Mouse (Mus musculus) embryo, embryonic 10.5 days (tissue): ENCODE results near the gene Olfr1136.

ENCODE experiments used
- DNase-seq: peaks from one replicate; pipeline ENCODE4 v3.0.0-alpha.2; 2015; ENCODE audit warnings: low spot score

The Olfr1136 gene

DNA sequence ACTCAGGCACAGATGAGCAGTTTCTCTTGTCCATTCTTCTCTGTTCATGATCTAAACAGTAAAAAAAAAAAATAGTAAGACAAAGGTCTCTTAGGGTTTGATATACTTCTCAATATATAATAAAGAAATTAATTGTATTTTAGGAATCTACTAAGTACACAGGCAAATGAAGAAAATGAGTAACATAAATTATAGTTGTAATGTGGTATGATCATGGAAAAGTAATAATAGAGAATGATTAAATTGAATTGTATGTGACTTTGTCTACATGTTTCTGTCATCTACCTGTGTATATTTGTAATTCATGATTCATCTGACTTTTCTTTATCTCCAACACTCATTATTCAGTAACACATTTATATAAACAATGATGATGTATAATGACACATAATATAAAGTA is at the start of gene Olfr1136:
TSS of gene Olfr1136 (minus strand) at position 101 of the 400 bp plus-strand sequence.
- no peak for DNase-seq

GRCm38 (mm10) chr2:87743452-87743851 is 49.7 kb upstream of the Olfr1136 start, which contains the start of gene Olfr1140:
TSS of gene Olfr1140 (plus strand) at chr2:87743752.
- no peak for DNase-seq

- no peak for DNase-seq
Measured at GRCm38 (mm10) chr2:87739878-87740277, 46.1 kb upstream of the Olfr1136 start, which contains the start of gene Olfr1138. TSS of gene Olfr1138 (minus strand) at chr2:87739978.

- no peak for DNase-seq
Measured at GRCm38 (mm10) chr2:87713079-87713478, 19.3 kb upstream of the Olfr1136 start, which contains the start of gene Olfr1137. TSS of gene Olfr1137 (minus strand) at chr2:87713179.

DNA sequence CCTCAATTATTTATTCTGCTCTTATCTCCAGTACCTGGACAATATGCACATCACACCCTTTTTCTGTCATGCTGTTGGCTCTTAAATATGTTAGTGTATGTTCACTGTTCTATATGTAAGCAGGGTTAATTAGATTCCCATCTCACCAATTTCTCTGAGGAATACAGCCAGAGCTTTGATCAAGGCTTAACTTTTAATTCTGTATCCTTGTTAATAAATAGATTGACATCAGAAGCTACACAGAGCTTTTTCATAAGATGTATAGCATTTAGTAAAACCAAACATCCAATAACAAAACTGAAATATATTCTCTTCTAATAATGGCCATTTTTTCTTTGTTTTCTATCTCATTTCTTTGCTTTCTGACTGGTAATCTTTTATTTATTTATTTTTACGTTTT is 20.2 kb downstream of the Olfr1136 start, which contains the start of gene Olfr1135:
TSS of gene Olfr1135 (minus strand) at position 101 of the 400 bp plus-strand sequence.
- DNase-seq: no peak

DNA sequence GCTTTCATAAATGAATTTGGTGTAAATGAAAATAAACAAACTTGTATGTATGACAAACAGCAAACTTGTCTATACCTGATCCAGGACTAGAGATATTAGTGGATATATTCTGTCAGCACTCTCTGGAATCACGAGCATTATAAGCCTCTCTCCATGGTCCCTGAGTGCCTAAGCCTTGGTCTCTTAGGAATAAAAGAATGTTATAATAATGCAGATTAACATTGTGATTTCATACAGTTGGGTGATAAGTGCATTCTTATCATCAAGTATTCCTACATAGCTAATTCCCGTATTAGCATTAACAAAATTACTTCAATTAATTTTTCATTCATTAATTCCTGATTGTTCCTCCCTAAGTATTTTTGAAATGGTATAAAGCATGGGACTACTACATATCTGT is 35.4 kb downstream of the Olfr1136 start, which contains the start of gene Olfr1134:
TSS of gene Olfr1134 (minus strand) at position 101 of the 400 bp plus-strand sequence.
- no peak for DNase-seq

DNA sequence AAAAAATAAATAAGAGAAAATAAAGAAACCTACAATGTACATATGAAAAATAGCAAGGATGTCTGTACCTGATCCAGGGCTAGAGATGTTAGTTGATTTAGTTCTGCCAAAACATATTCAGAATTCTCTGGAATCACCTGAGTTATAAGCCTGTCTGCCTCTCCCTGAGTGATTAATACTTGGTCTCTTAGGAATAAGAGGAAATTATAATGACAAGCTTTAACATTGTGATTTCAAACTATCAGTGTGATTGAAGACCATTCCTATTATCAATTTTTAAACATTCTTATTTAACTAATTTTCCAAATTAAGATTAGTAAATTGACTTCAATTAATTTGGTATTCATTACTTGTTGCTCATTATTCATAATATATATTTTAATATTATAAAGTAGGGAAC is 46.5 kb downstream of the Olfr1136 start, which contains the start of gene Olfr1133:
TSS of gene Olfr1133 (minus strand) at position 101 of the 400 bp plus-strand sequence.
- DNase-seq: no peak
